Mouse (Mus musculus) limb, embryonic 15.5 days (tissue): Measurements from ENCODE around the gene Zfp503. TPM values are rescaled to one million over a fixed set of nuclear protein-coding genes. Genes with fewer than 3 reads are reported as not detected.
A peak's percentile ranks its signal among the peaks of the same experiment; 100 is the strongest.

Experiments used
- ATAC-seq: fragments of 200-750 bp; cut with Nextera tagmentation; 2 replicates; pipeline ENCODE4 v1.8.0; 2017; ENCODE audit warnings: low read depth, moderate TSS enrichment; ENCODE audit not compliant: insufficient number of reproducible peaks, low FRiP score, low TSS enrichment
- H3K27ac ChIP-seq: fragments of 300-500 bp; sonication (generic); 2 replicates; pipeline ENCODE4 v1.5.1; 2015; ENCODE audit warnings: moderate library complexity, mild to moderate bottlenecking, inconsistent platforms
- H3K27me3 ChIP-seq: fragments of 300-500 bp; sonication (generic); 2 replicates; pipeline ENCODE4 v1.6.1; 2015; ENCODE audit warnings: inconsistent platforms
- H3K36me3 ChIP-seq: fragments of 300-500 bp; sonication (generic); 2 replicates; pipeline ENCODE4 v1.6.1; 2015; ENCODE audit warnings: inconsistent platforms
- H3K4me1 ChIP-seq: fragments of 300-500 bp; sonication (generic); 2 replicates; pipeline ENCODE4 v1.6.1; 2015; ENCODE audit warnings: inconsistent platforms
- H3K4me2 ChIP-seq: fragments of 300-500 bp; sonication (generic); 2 replicates; pipeline ENCODE4 v1.6.1; 2015; ENCODE audit warnings: mild to moderate bottlenecking, inconsistent platforms
- H3K4me3 ChIP-seq: fragments of 300-500 bp; sonication (generic); 2 replicates; pipeline ENCODE4 v1.5.1; 2015; ENCODE audit warnings: mild to moderate bottlenecking, inconsistent platforms
- H3K9ac ChIP-seq: fragments of 300-500 bp; sonication (generic); 2 replicates; pipeline ENCODE4 v1.6.1; 2015; ENCODE audit warnings: inconsistent platforms
- H3K9me3 ChIP-seq: fragments of 300-500 bp; sonication (generic); 2 replicates; pipeline ENCODE4 v1.6.1; 2016; ENCODE audit warnings: inconsistent platforms
- WGBS: fragments of 180-500 bp; shearing (Covaris S2); methylation state at CpG from one replicate; pipeline ENCODE4 v1.1.7; 2015; 5-methylcytosine and 5-hydroxymethylcytosine counted together
- polyA plus RNA-seq: library from polyadenylated mRNA; unstranded; fragments of >200 nt; fragmentation: Nextera tagmentation; extraction: Ambion mirVana; gene quantifications from 2 replicates; pipeline ENCODE4 v1.2.1, GENCODE M21; 2015

Gene Zfp503
- polyA plus RNA-seq, 1 experiment from 2014 or later = 21.6 TPM

- Histone ChIP-seq H3K27me3 (peaks cover 18% of the 10 kb centered on the region; the same call in 1 of the 2 replicates), H3K4me3 (no peak overlapping the region), H3K4me1 (peaks cover 8% of the 10 kb centered on the region), H3K27ac (no peak overlapping the region), H3K4me2 (no peak overlapping the region), H3K9me3 (no peaks in the 10 kb centered on the region), H3K36me3 (no peaks in the 10 kb centered on the region), H3K9ac (no peak overlapping the region)
- 50% methylated on average over 4 of the region's 4 CpGs for WGBS
- ATAC-seq = no peak
These were observed 25.4 kb upstream of the Zfp503 start for GRCm38 (mm10) chr14:22014781-22015180.

GRCm38 (mm10) chr14:22014315-22014714, 24.9 kb upstream of the Zfp503 start:
- no peak for ATAC-seq
- Histone ChIP-seq H3K36me3 (no peaks in the 10 kb centered on the region), H3K9me3 (no peaks in the 10 kb centered on the region), H3K4me1 (peaks cover 3% of the 10 kb centered on the region), H3K9ac (no peak overlapping the region), H3K4me3 (no peak overlapping the region), H3K27ac (no peak overlapping the region), H3K27me3 (peaks cover 14% of the 10 kb centered on the region; the same call in 1 of the 2 replicates), H3K4me2 (no peak overlapping the region)
- 81% methylated on average over 5 of the region's 5 CpGs for WGBS

GRCm38 (mm10) chr14:22007006-22007405, 17.6 kb upstream of the Zfp503 start:
- Histone ChIP-seq H3K27me3 (0 out of 2 replicates have a peak, but pooled peaks cover 6% of the 10 kb centered on the region), H3K4me1 (no peaks in the 10 kb centered on the region), H3K27ac (no peak overlapping the region), H3K4me2 (no peak overlapping the region), H3K9me3 (no peaks in the 10 kb centered on the region), H3K36me3 (no peaks in the 10 kb centered on the region), H3K9ac (no peak overlapping the region), H3K4me3 (no peak overlapping the region)
- no peak for ATAC-seq
- 71% methylated on average over 6 of the region's 6 CpGs for WGBS

- H3K4me2 ChIP-seq = no peak overlapping the region
- no peak for ATAC-seq
- WGBS = 45% methylated on average over 4 of the region's 4 CpGs
These were observed 15.5 kb upstream of the Zfp503 start for GRCm38 (mm10) chr14:22004943-22005342.

GRCm38 (mm10) chr14:22003631-22004030, 14.2 kb upstream of the Zfp503 start:
- Histone ChIP-seq H3K27me3 (0 out of 2 replicates have a peak, but pooled peaks cover 6% of the 10 kb centered on the region), H3K9me3 (no peaks in the 10 kb centered on the region), H3K27ac (no peak overlapping the region), H3K4me3 (no peak overlapping the region), H3K36me3 (no peaks in the 10 kb centered on the region), H3K9ac (no peak overlapping the region), H3K4me2 (no peak overlapping the region), H3K4me1 (no peaks in the 10 kb centered on the region)
- 74% methylated on average over 4 of the region's 4 CpGs for WGBS
- ATAC-seq = no peak

More at GRCm38 (mm10) chr14:22004943-22005342, 15.5 kb upstream of the Zfp503 start:
- Histone ChIP-seq H3K9me3 (no peaks in the 10 kb centered on the region), H3K27ac (no peak overlapping the region), H3K9ac (no peak overlapping the region), H3K27me3 (0 out of 2 replicates have a peak, but pooled peaks cover 6% of the 10 kb centered on the region), H3K36me3 (no peaks in the 10 kb centered on the region), H3K4me1 (no peaks in the 10 kb centered on the region), H3K4me3 (no peak overlapping the region)

GRCm38 (mm10) chr14:22003231-22003630, 13.8 kb upstream of the Zfp503 start:
- no peaks in the 10 kb centered on the region for H3K4me1 ChIP-seq
- ATAC-seq = no peak
- no peaks in the 10 kb centered on the region for H3K36me3 ChIP-seq
- 0 out of 2 replicates have a peak, but pooled peaks cover 6% of the 10 kb centered on the region for H3K27me3 ChIP-seq
- WGBS = 86% methylated on average over 1 of the region's 1 CpGs
- no peak overlapping the region for H3K4me3 ChIP-seq
- H3K9me3 ChIP-seq = no peaks in the 10 kb centered on the region
- H3K4me2 ChIP-seq = no peak overlapping the region
- H3K27ac ChIP-seq = no peak overlapping the region
- no peak overlapping the region for H3K9ac ChIP-seq

- WGBS = 92% methylated on average over 4 of the region's 4 CpGs
- H3K27me3 ChIP-seq = 0 out of 2 replicates have a peak, but pooled peaks cover 6% of the 10 kb centered on the region
- no peak overlapping the region for H3K4me3 ChIP-seq
- no peak overlapping the region for H3K9ac ChIP-seq
- H3K27ac ChIP-seq = no peak overlapping the region
- H3K36me3 ChIP-seq = no peaks in the 10 kb centered on the region
- H3K4me2 ChIP-seq = no peak overlapping the region
- H3K9me3 ChIP-seq = no peaks in the 10 kb centered on the region
- peaks cover 10% of the 10 kb centered on the region for H3K4me1 ChIP-seq
- ATAC-seq = no peak
These were observed 10.2 kb upstream of the Zfp503 start for GRCm38 (mm10) chr14:21999588-21999987.

GRCm38 (mm10) chr14:21995031-21995754, 5.8 kb upstream of the Zfp503 start:
- Histone ChIP-seq H3K27me3 (peaks cover 24% of the 10 kb centered on the region; the same call in 1 of the 2 replicates), H3K27ac (peak overlapping the region; percentile 83), H3K9me3 (no peaks in the 10 kb centered on the region), H3K4me3 (peak overlapping the region; percentile 55), H3K4me2 (peak overlapping the region; percentile 86), H3K9ac (peak overlapping the region; percentile 35), H3K36me3 (no peaks in the 10 kb centered on the region), H3K4me1 (peaks cover 35% of the 10 kb centered on the region)
- ATAC-seq = peak; percentile 81
- under 1% methylated on average over 36 of the region's 36 CpGs for WGBS

- H3K27me3 ChIP-seq = peaks cover 25% of the 10 kb centered on the region; the same call in 1 of the 2 replicates
- H3K4me2 ChIP-seq = peak overlapping the region; percentile 86
These were observed 4.9 kb upstream of the Zfp503 start for GRCm38 (mm10) chr14:21994061-21994990.

GRCm38 (mm10) chr14:21993251-21994060, 4.1 kb upstream of the Zfp503 start:
- no peak for ATAC-seq
- peak overlapping the region; percentile 55 for H3K4me3 ChIP-seq
- peaks cover 51% of the 10 kb centered on the region for H3K4me1 ChIP-seq
- peak overlapping the region; percentile 86 for H3K4me2 ChIP-seq
- WGBS = 46% methylated on average over 14 of the region's 14 CpGs
- no peaks in the 10 kb centered on the region for H3K9me3 ChIP-seq
- H3K27me3 ChIP-seq = peaks cover 25% of the 10 kb centered on the region; the same call in 1 of the 2 replicates
- no peak overlapping the region for H3K9ac ChIP-seq
- H3K36me3 ChIP-seq = no peaks in the 10 kb centered on the region
- H3K27ac ChIP-seq = peak overlapping the region; percentile 83

More at GRCm38 (mm10) chr14:21994061-21994990, 4.9 kb upstream of the Zfp503 start:
- Histone ChIP-seq H3K4me3 (peak overlapping the region; percentile 55), H3K27ac (peak overlapping the region; percentile 83), H3K9me3 (no peaks in the 10 kb centered on the region), H3K4me1 (peaks cover 42% of the 10 kb centered on the region), H3K9ac (no peak overlapping the region; the same call in 1 of the 2 replicates), H3K36me3 (no peaks in the 10 kb centered on the region)
- ATAC-seq = no peak
- WGBS = 9% methylated on average over 44 of the region's 44 CpGs

GRCm38 (mm10) chr14:21992321-21992885, 3.0 kb upstream of the Zfp503 start:
- H3K4me3 ChIP-seq = peak overlapping the region; percentile 83
- H3K9me3 ChIP-seq = no peaks in the 10 kb centered on the region
- no peaks in the 10 kb centered on the region for H3K36me3 ChIP-seq
- no peak for ATAC-seq
- H3K9ac ChIP-seq = no peak overlapping the region
- WGBS = 64% methylated on average over 4 of the region's 4 CpGs
- H3K4me1 ChIP-seq = peaks cover 51% of the 10 kb centered on the region
- peak overlapping the region; percentile 77 for H3K4me2 ChIP-seq
- no peak overlapping the region for H3K27ac ChIP-seq
- H3K27me3 ChIP-seq = peaks cover 25% of the 10 kb centered on the region; the same call in 1 of the 2 replicates
